Mouse (Mus musculus) myocyte (in vitro differentiated cells): Measurements from ENCODE around the gene Agpat1.

ENCODE experiments used
- CEBPB ChIP-seq: IDR thresholded peaks from 2 replicates; pipeline ENCODE4 v1.6.1; 2011; ENCODE audit warnings: mild to moderate bottlenecking, moderate library complexity; ENCODE audit not compliant: poor library complexity, insufficient read depth, severe bottlenecking
- E2F4 ChIP-seq: IDR thresholded peaks from one replicate; pipeline ENCODE4 v1.6.1; 2011; ENCODE audit warnings: mild to moderate bottlenecking, control low read depth, moderate library complexity; ENCODE audit not compliant: insufficient read depth
- MAX ChIP-seq: IDR thresholded peaks from one replicate; pipeline ENCODE4 v1.6.1; 2011; ENCODE audit warnings: low read depth, mild to moderate bottlenecking, control low read depth
- MYOD1 ChIP-seq, 3 experiments: IDR thresholded peaks; one replicate each; pipeline ENCODE4 v1.6.1; 2011; ENCODE audit warnings: control low read depth in 2 of 3, low read depth in 2 of 3, mild to moderate bottlenecking in 2 of 3, moderate library complexity in 1 of 3; ENCODE audit not compliant: insufficient read length in 2 of 3, control insufficient read depth in 1 of 3
- MYOG ChIP-seq, 3 experiments: IDR thresholded peaks; one replicate each; pipeline ENCODE4 v1.6.1; 2011; ENCODE audit warnings: control low read depth in 2 of 3, low read depth in 2 of 3, mild to moderate bottlenecking in 2 of 3; ENCODE audit not compliant: insufficient read length in 2 of 3, control insufficient read depth in 1 of 3, insufficient read depth in 1 of 3
- POLR2A ChIP-seq: IDR thresholded peaks from one replicate; pipeline ENCODE4 v1.6.1; 2011; ENCODE audit warnings: low read depth, mild to moderate bottlenecking, control low read depth, moderate library complexity; ENCODE audit not compliant: insufficient read length
- POLR2AphosphoS2 ChIP-seq: IDR thresholded peaks from one replicate; pipeline ENCODE4 v1.6.1; 2011; ENCODE audit warnings: low read depth, control low read depth; ENCODE audit not compliant: insufficient read length
- SRF ChIP-seq: IDR thresholded peaks from one replicate; pipeline ENCODE4 v1.6.1; 2011; ENCODE audit warnings: low read depth; ENCODE audit not compliant: control insufficient read depth, insufficient read length
- TCF12 ChIP-seq: IDR thresholded peaks from one replicate; pipeline ENCODE4 v1.6.1; 2011; ENCODE audit warnings: mild to moderate bottlenecking, control low read depth; ENCODE audit not compliant: poor library complexity, insufficient read depth, severe bottlenecking
- TCF3 ChIP-seq: IDR thresholded peaks from one replicate; pipeline ENCODE4 v1.6.1; 2011; ENCODE audit warnings: low read depth, control low read depth; ENCODE audit not compliant: insufficient read length
- USF1 ChIP-seq: IDR thresholded peaks from one replicate; pipeline ENCODE4 v1.6.1; 2011; ENCODE audit warnings: low read depth, mild to moderate bottlenecking, control low read depth, moderate library complexity

- TF ChIP-seq MYOG (IDR thresholded peaks at IDR 0.05; ENCODE audit: control insufficient read depth in 1 of 3, insufficient read depth in 1 of 3, insufficient read length in 2 of 3, low read depth in 2 of 3) = no peak
- no peak for TF ChIP-seq MAX
- no peak for TF ChIP-seq POLR2A
- no peak for TF ChIP-seq E2F4
- TF ChIP-seq MYOD1 (IDR thresholded peaks at IDR 0.05; ENCODE audit: control insufficient read depth in 1 of 3, insufficient read length in 2 of 3, low read depth in 2 of 3) = no peak
- TF ChIP-seq USF1 = no peak
- TF ChIP-seq SRF = no peak
- TF ChIP-seq CEBPB = no peak
- peak; percentile 23 for TF ChIP-seq POLR2AphosphoS2
- TF ChIP-seq TCF12 = no peak
- no peak for TF ChIP-seq TCF3
Observed at GRCm38 (mm10) chr17:34655581-34655991, 51.5 kb downstream of the Agpat1 start.
